Mouse (Mus musculus) monocyte, adult 2 months (primary cell): Measurements from ENCODE around the gene Rab43.

ENCODE experiments used
- DNase-seq, 2 experiments: peaks; one replicate each; pipeline ENCODE4 v3.0.0; 2022; ENCODE audit warnings: low spot score in 2 of 2, low read depth in 1 of 2

The Rab43 gene

GRCm38 (mm10) chr6:87751574-87751973, 60.4 kb downstream of the Rab43 start:
- DNase-seq: no peak

GRCm38 (mm10) chr6:87750184-87750910, 61.6 kb downstream of the Rab43 start:
- no peak for DNase-seq

- no peak for DNase-seq
Measured at GRCm38 (mm10) chr6:87748531-87748930, 63.4 kb downstream of the Rab43 start.

GRCm38 (mm10) chr6:87748078-87748477, 63.9 kb downstream of the Rab43 start:
- no peak for DNase-seq

- no peak for DNase-seq
Measured at GRCm38 (mm10) chr6:87746849-87747248, 65.1 kb downstream of the Rab43 start.

- DNase-seq: no peak
Measured at GRCm38 (mm10) chr6:87746059-87746458, 65.9 kb downstream of the Rab43 start.

- peak in 1 of 2 experiments; percentile 18 for DNase-seq
Measured at GRCm38 (mm10) chr6:87745301-87745700, 66.7 kb downstream of the Rab43 start.

- no peak for DNase-seq
Measured at GRCm38 (mm10) chr6:87744632-87745031, 67.3 kb downstream of the Rab43 start.

GRCm38 (mm10) chr6:87743281-87743680, 68.7 kb downstream of the Rab43 start:
- peak in 1 of 2 experiments; percentile 26 for DNase-seq

- peak; percentile 66 to 71 for DNase-seq
Measured at GRCm38 (mm10) chr6:87742804-87743203, 69.2 kb downstream of the Rab43 start.

- peak in 1 of 2 experiments; percentile 22 for DNase-seq
Measured at GRCm38 (mm10) chr6:87741978-87742377, 70.0 kb downstream of the Rab43 start.

- DNase-seq: no peak
Measured at GRCm38 (mm10) chr6:87740496-87740895, 71.5 kb downstream of the Rab43 start.

- DNase-seq: no peak
Measured at GRCm38 (mm10) chr6:87739898-87740297, 72.1 kb downstream of the Rab43 start.
